Mouse (Mus musculus): Measurements from ENCODE around the gene Obscn.

DNA sequence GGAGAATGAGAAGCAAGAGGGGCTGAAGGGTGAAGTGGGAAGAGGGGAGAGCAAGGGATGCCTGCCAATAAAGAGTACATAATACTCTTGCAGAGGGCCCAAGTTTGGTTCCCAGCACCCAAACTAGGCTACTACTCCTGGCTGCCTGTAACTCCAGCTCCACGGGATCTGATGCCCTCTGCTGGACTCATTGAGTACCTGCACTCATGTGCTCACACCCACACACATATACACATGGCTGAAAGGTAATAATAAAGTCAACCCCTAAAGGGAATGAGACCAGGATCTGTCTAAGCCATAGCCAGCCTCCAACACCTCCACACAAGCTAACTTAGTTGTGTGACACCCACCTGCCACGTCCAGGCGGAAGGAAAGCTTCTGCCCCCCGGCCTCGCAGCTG is 30.3 kb downstream of the Obscn start:
- TF ChIP-seq CTCF (IDR thresholded peaks at IDR 0.05; ENCODE audit: low read depth, low read length) (no peak), TAL1 (conservative IDR thresholded peaks at IDR 0.05; ENCODE audit: low read depth, low read length) (no peak), POLR2AphosphoS5 (IDR thresholded peaks at IDR 0.05; ENCODE audit: insufficient replicate concordance, low read depth, low read length) (no peak), GATA1 (IDR thresholded peaks at IDR 0.05; ENCODE audit: borderline replicate concordance, low read length) (no peak)
